Mouse (Mus musculus): ENCODE results near the gene Tfpi.

GRCm38 (mm10) chr2:84476577-84476976 is at the start of gene Tfpi:
- TF ChIP-seq POLR2A (IDR thresholded peaks at IDR 0.05; ENCODE audit: borderline replicate concordance, insufficient read depth, low read length) (no peak), CTCF (IDR thresholded peaks at IDR 0.05; ENCODE audit: borderline replicate concordance, insufficient read depth, low read depth, low read length) (no peak)
